Mouse (Mus musculus) testis, adult 2 months (tissue): Measurements from ENCODE around the gene Rasa2.

Experiments
- CTCF ChIP-seq: fragments of 200-500 bp; IDR thresholded peaks from 2 replicates; pipeline ENCODE4 v1.5.1; 2012; ENCODE audit warnings: low read depth, mild to moderate bottlenecking, inconsistent platforms, low read length, moderate library complexity; ENCODE audit not compliant: control insufficient read depth, insufficient read depth, insufficient replicate concordance
- POLR2A ChIP-seq: fragments of 200-500 bp; IDR thresholded peaks from 2 replicates; pipeline ENCODE4 v1.6.1; 2012; ENCODE audit warnings: low read depth, mild to moderate bottlenecking, inconsistent platforms, low read length, moderate library complexity; ENCODE audit not compliant: control insufficient read depth

- TF ChIP-seq CTCF (no peak), POLR2A (no peak)
Observed at GRCm38 (mm10) chr9:96535431-96535830, 96.0 kb downstream of the Rasa2 start.
